Mouse (Mus musculus) kidney, postnatal 0 days (tissue): ENCODE measurements around the gene Zfp991. TPM values are rescaled to one million over a fixed set of nuclear protein-coding genes. Genes with fewer than 3 reads are reported as not detected.
A peak's percentile ranks its signal among the peaks of the same experiment; 100 is the strongest.
"Not testable (repeated sequence)": the region's sequence is repeated elsewhere in the genome, so short reads cannot be mapped to it uniquely, and the experiment has no call there.

Source experiments
- ATAC-seq: fragments of 200-750 bp; cut with Nextera tagmentation; replicated peaks from 2 replicates; pipeline ENCODE4 v1.8.0; 2017; ENCODE audit warnings: low read depth, moderate number of reproducible peaks, moderate TSS enrichment, moderate library complexity; ENCODE audit not compliant: low FRiP score
- DNase-seq: peaks from one replicate; pipeline ENCODE4 v3.0.0-alpha.2; 2016; ENCODE audit warnings: low spot score
- H3K27ac ChIP-seq: fragments of 300-500 bp; sonication (generic); 2 replicates; pipeline ENCODE4 v1.5.1; 2014; ENCODE audit warnings: mild to moderate bottlenecking
- H3K27me3 ChIP-seq: fragments of 300-500 bp; sonication (generic); 2 replicates; pipeline ENCODE4 v1.6.1; 2014; ENCODE audit warnings: low read length, mixed read lengths; ENCODE audit not compliant: insufficient read depth
- H3K36me3 ChIP-seq: fragments of 300-500 bp; sonication (generic); 2 replicates; pipeline ENCODE4 v1.6.1; 2014; ENCODE audit warnings: low read length, mixed read lengths; ENCODE audit not compliant: insufficient read depth
- H3K4me1 ChIP-seq: fragments of 300-500 bp; sonication (generic); replicated peaks from 2 replicates; pipeline ENCODE4 v1.6.1; 2014; ENCODE audit warnings: antibody characterized with exemption, low read length, mixed read lengths; ENCODE audit not compliant: insufficient read depth
- H3K4me2 ChIP-seq: fragments of 300-500 bp; sonication (generic); 2 replicates; pipeline ENCODE4 v1.6.1; 2014; ENCODE audit warnings: mild to moderate bottlenecking, low read length, moderate library complexity, mixed read lengths
- H3K4me3 ChIP-seq: fragments of 300-500 bp; sonication (generic); replicated peaks from 2 replicates; pipeline ENCODE4 v1.5.1; 2014; ENCODE audit warnings: low read depth, low read length
- H3K9ac ChIP-seq: fragments of 300-500 bp; sonication (generic); 2 replicates; pipeline ENCODE4 v1.6.1; 2014; ENCODE audit warnings: low read depth, low read length
- H3K9me3 ChIP-seq: fragments of 300-500 bp; sonication (generic); replicated peaks from 2 replicates; pipeline ENCODE4 v1.6.1; 2016; ENCODE audit warnings: low read length, inconsistent platforms, mixed read lengths
- CTCF ChIP-seq: IDR thresholded peaks from 2 replicates; pipeline ENCODE4 v1.5.1; 2016; ENCODE audit warnings: antibody characterized with exemption, low read depth, mild to moderate bottlenecking, moderate library complexity
- WGBS: fragments of 180-500 bp; shearing (Covaris S2); extraction: QIAGEN DNeasy Blood & Tissue Kit; methylation state at CpG from one replicate; pipeline ENCODE4 v1.1.7; 2014; 5-methylcytosine and 5-hydroxymethylcytosine counted together
- polyA plus RNA-seq: library from polyadenylated mRNA; unstranded; fragments of >200 nt; fragmentation: Nextera tagmentation; extraction: Ambion mirVana; gene quantifications from 2 replicates; pipeline ENCODE4 v1.2.1, GENCODE M21; 2015

Zfp991 gene
- polyA plus RNA-seq: 8.4 and 9.5 TPM in 2 replicates

DNA sequence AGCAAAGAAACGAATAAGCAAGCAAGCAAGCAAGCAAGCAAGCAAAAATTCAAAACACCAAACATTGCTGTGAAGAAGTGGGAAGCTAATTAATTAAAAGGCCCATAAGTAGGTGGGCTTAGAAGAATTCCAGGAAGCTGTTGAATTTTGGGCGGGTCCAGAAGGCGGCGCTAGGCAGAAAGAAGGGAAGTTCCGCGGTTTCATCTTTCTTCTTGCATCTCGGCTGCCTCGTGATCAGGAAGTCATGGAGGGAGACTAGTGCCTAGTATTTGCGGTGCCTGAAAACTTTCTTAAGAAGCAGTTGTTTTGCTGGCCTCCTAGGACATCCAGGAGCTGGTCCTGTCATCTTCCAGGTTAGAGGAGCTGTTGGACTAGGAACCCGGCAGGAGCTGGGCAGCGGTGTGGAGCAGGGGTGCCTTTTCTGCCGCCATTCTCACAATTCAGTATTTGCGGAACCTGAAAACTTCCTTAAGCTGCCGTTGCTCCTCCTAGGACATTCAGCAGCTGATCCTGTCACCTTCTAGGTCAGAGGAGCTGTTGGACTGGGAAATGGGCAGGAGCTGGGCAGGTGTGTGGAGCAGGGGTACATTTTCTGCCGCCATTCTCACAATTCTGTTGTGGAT, at the start of gene Zfp991:
Zfp991 (plus strand) TSS at position 202 of the 623 bp plus-strand sequence.
- not testable (repeated sequence) for H3K4me1 ChIP-seq, ATAC-seq, H3K27ac ChIP-seq, H3K4me3 ChIP-seq, H3K27me3 ChIP-seq, H3K36me3 ChIP-seq, H3K9ac ChIP-seq, DNase-seq, H3K9me3 ChIP-seq, H3K4me2 ChIP-seq
- WGBS: 41% methylated on average over 2 of the region's 15 CpGs

GRCm38 (mm10) chr4:147095641-147096040, 36.2 kb upstream of the Zfp991 start:
- H3K4me3 ChIP-seq, DNase-seq, ATAC-seq, H3K9me3 ChIP-seq, H3K27ac ChIP-seq, H3K9ac ChIP-seq, H3K4me1 ChIP-seq, H3K4me2 ChIP-seq, H3K27me3 ChIP-seq, H3K36me3 ChIP-seq: not testable (repeated sequence)
- WGBS: 57% methylated on average over 2 of the region's 2 CpGs

DNA sequence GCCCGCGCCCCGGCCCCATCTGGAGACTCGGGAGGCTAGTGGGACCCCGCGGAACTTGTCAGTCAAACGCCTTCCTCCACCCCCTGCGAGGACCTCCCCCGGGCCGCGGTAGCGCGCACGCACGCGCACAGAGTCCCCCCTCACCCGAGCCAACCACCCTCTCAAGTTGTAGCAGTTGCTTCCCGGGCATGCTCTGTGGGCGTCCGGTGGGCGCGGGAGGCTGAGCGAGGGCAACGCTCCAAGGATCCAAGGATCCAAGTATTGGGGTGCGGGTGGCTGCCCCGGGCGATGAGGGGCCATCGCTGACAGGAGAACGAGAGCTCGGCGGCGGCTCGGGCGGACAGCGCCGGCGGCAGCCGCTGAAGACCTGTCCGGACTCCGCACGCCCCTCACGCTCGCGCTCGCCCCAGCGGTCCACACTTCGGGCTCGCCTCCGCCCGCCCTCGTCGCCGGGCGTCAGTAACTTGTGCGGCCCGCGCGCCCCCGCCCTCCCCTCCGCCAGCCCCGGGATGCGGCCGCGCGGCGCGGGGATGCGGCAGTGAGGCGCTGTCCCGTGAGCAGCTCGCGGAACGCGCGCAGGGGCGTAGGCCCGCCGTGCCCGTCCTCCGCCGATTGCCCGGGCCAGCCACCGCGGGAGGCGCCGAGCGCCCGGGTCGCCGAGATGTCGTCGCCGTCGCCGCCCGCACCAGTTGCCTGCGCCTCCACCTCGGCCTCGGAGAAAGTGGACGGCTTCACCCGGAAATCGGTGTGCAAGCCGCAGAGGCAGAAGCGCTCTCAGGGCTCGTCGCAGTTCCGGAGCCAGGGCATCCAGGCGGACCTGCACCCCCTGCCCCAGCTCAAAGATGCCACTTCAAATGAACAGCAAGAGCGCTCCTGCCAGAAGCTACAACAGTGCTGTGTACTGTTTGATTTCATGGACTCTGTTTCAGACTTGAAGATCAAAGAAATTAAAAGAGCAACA, 29.9 kb upstream of the Zfp991 start:
- not testable (repeated sequence) for H3K9me3 ChIP-seq, H3K9ac ChIP-seq, H3K4me1 ChIP-seq, H3K27me3 ChIP-seq, DNase-seq, ATAC-seq, H3K27ac ChIP-seq, H3K36me3 ChIP-seq
- peak overlapping the region; percentile 66 for H3K4me2 ChIP-seq
- H3K4me3 ChIP-seq: peak overlapping the region; percentile 37
- WGBS: 1% methylated on average over 100 of the region's 109 CpGs

DNA sequence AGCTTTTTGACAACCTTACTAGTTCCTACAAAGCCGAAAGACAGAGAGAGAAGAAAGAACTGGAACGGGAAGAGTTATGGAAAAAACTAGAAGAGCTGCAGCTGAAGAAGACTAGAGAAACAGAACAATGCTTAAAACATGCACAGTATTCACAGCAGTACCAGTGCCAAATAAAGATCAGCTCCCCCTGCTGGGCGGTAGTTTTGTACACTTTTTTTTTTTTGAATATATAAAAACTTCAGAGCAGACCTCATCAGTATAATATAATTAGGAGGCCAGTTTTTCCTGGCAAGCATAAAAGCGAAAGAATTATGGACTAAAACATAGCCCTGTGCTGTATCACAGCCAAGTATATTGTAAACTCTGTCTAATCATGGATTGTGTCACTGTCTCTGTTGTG, 28.0 kb upstream of the Zfp991 start:
- not testable (repeated sequence) for DNase-seq, H3K36me3 ChIP-seq, H3K4me1 ChIP-seq, H3K9ac ChIP-seq, H3K4me3 ChIP-seq, ATAC-seq, H3K4me2 ChIP-seq, H3K27me3 ChIP-seq, H3K27ac ChIP-seq, H3K9me3 ChIP-seq
- TF ChIP-seq CTCF: peak; percentile 37; the same call in 1 of the 2 replicates
- WGBS: 52% methylated on average over 4 of the region's 4 CpGs

- WGBS: 73% methylated on average over 2 of the region's 3 CpGs
- not testable (repeated sequence) for DNase-seq, H3K4me1 ChIP-seq, H3K4me3 ChIP-seq, H3K27me3 ChIP-seq, H3K27ac ChIP-seq, H3K9me3 ChIP-seq, H3K36me3 ChIP-seq, ATAC-seq, H3K4me2 ChIP-seq, H3K9ac ChIP-seq
Measured at GRCm38 (mm10) chr4:147117839-147118238, 14.0 kb upstream of the Zfp991 start.

- 76% methylated on average over 1 of the region's 1 CpGs for WGBS
- H3K9me3 ChIP-seq, H3K9ac ChIP-seq, DNase-seq, H3K36me3 ChIP-seq, ATAC-seq, H3K27ac ChIP-seq, H3K4me2 ChIP-seq, H3K4me1 ChIP-seq, H3K27me3 ChIP-seq, H3K4me3 ChIP-seq: not testable (repeated sequence)
Measured at GRCm38 (mm10) chr4:147122286-147122685, 9.6 kb upstream of the Zfp991 start.

DNA sequence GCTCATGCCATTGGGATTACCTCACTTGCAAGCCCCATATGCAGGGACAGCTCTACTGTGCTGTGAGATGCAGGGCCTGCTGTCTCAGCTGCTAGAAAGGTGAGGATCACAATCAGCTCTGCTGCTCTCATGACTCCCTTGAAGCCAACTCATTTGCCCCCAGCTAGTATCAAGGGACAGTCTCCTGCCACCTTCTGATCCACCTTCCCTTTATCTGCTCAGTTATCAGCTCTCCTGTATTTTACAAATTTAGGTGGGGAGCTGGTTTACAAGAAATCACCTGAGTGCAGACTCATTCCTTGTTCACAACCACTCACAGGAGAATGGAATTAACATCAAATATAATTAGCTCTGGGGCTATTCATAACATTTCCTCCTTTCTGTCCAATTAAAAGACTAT, 8.0 kb upstream of the Zfp991 start:
- H3K4me3 ChIP-seq, DNase-seq, H3K27me3 ChIP-seq, H3K9ac ChIP-seq, H3K4me2 ChIP-seq, H3K36me3 ChIP-seq, H3K27ac ChIP-seq, ATAC-seq, H3K4me1 ChIP-seq, H3K9me3 ChIP-seq: not testable (repeated sequence)

GRCm38 (mm10) chr4:147124400-147125306, 7.2 kb upstream of the Zfp991 start:
- not testable (repeated sequence) for H3K36me3 ChIP-seq, H3K9me3 ChIP-seq, H3K27ac ChIP-seq, H3K27me3 ChIP-seq, H3K4me1 ChIP-seq
- DNase-seq: peak; percentile 67
- Histone ChIP-seq H3K9ac (peak overlapping the region; percentile 74), H3K4me2 (peak overlapping the region; percentile 77), H3K4me3 (peak overlapping the region; percentile 43)
- 9% methylated on average over 46 of the region's 48 CpGs for WGBS
- ATAC-seq: peak; percentile 99
